Mouse (Mus musculus) hindbrain, embryonic 15.5 days (tissue): ENCODE results near the gene Tpk1. TPM values are rescaled to one million over a fixed set of nuclear protein-coding genes. Genes with fewer than 3 reads are reported as not detected.

Source experiments
- ATAC-seq: fragments of 200-750 bp; cut with Nextera tagmentation; 2 replicates; pipeline ENCODE4 v1.8.0; 2017; ENCODE audit warnings: low read depth, moderate number of reproducible peaks, moderate TSS enrichment; ENCODE audit not compliant: low FRiP score
- H3K27ac ChIP-seq: fragments of 300-500 bp; sonication (generic); replicated peaks from 2 replicates; pipeline ENCODE4 v1.5.1; 2015; ENCODE audit warnings: mild to moderate bottlenecking, inconsistent platforms
- H3K27me3 ChIP-seq: fragments of 300-500 bp; sonication (generic); 2 replicates; pipeline ENCODE4 v1.6.1; 2015; ENCODE audit warnings: control low read depth, inconsistent platforms
- H3K36me3 ChIP-seq: fragments of 300-500 bp; sonication (generic); 2 replicates; pipeline ENCODE4 v1.6.1; 2015; ENCODE audit warnings: control low read depth, inconsistent platforms
- H3K4me1 ChIP-seq: fragments of 300-500 bp; sonication (generic); replicated peaks from 2 replicates; pipeline ENCODE4 v1.6.1; 2015; ENCODE audit warnings: control low read depth, inconsistent platforms
- H3K4me2 ChIP-seq: fragments of 300-500 bp; sonication (generic); 2 replicates; pipeline ENCODE4 v1.6.1; 2015; ENCODE audit warnings: moderate library complexity, mild to moderate bottlenecking, inconsistent platforms
- H3K4me3 ChIP-seq: fragments of 300-500 bp; sonication (generic); 2 replicates; pipeline ENCODE4 v1.5.1; 2015; ENCODE audit warnings: mild to moderate bottlenecking, inconsistent platforms
- H3K9ac ChIP-seq: fragments of 300-500 bp; sonication (generic); 2 replicates; pipeline ENCODE4 v1.6.1; 2015; ENCODE audit warnings: inconsistent platforms
- H3K9me3 ChIP-seq: fragments of 300-500 bp; sonication (generic); 2 replicates; pipeline ENCODE4 v1.6.1; 2016; ENCODE audit warnings: control low read depth, inconsistent platforms
- WGBS: fragments of 180-500 bp; shearing (Covaris S2); methylation state at CpG from one replicate; pipeline ENCODE4 v1.1.7; 2015; 5-methylcytosine and 5-hydroxymethylcytosine counted together
- polyA plus RNA-seq: library from polyadenylated mRNA; unstranded; fragments of >200 nt; fragmentation: Nextera tagmentation; extraction: Ambion mirVana; gene quantifications from 2 replicates; pipeline ENCODE4 v1.2.1, GENCODE M21; 2015

Tpk1 gene
- polyA plus RNA-seq, 1 experiment from 2014 or later = 4.9 TPM

DNA sequence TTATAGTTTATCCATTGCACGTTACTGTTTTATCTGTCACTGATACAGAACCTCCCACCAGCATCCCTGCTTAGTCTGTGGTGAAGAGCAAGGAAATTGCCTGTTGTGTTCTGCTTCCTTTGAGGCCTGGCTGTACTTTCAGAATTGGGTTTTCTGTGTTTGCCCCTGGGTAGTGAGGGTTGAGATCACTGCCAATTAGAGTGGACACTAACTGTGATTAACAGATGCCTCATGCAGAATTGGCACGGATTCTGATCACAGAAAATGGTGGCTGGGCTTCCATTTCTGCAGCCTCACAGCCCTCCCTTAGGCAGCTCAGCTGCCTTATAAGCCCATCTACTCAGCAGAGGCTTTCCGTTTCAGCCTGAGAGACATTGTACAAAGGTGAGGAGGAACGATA is 332.6 kb downstream of the Tpk1 start:
- H3K27me3 ChIP-seq = no peaks in the 10 kb centered on the region
- H3K4me3 ChIP-seq = no peak overlapping the region
- 59% methylated on average over 4 of the region's 4 CpGs for WGBS
- no peak overlapping the region for H3K4me2 ChIP-seq
- no peak for ATAC-seq
- H3K9ac ChIP-seq = no peak overlapping the region
- no peaks in the 10 kb centered on the region for H3K9me3 ChIP-seq
- H3K4me1 ChIP-seq = no peaks in the 10 kb centered on the region; the same call in 1 of the 2 replicates
- H3K27ac ChIP-seq = no peak overlapping the region
- H3K36me3 ChIP-seq = no peaks in the 10 kb centered on the region

DNA sequence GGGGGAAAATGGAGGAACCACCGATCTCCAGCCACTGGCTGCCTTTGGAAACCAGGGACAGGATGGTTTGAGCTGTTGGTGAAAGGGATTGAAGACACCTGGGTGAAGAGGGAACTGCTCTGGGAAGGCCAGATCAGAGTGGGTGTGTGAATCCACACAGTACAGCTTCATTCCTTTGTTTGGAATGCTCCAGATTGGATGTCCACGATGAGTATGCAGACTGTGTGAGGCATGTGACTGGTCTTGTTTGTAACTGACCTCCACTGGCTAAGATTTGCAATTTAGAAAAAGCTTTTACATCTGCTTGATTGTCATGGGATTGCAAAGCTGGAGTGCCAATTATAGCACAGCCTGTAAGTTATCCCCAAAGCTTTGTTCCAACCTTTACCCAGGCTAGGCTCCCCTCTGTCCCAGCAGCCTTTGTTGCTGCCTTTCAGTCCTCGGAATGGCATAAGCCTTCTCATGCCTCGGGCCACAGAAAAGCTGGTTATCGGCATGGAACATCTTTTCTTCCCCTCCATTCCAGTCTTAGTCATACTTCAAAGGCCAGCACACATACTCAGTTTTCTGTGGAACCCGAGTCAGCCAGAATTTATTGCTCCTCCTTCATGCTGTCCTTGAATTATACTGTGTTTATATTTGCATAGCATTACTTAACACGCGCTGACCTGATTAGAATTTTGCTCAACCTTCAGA is 353.0 kb downstream of the Tpk1 start:
- Histone ChIP-seq H3K27me3 (no peaks in the 10 kb centered on the region), H3K4me1 (0 out of 2 replicates have a peak, but pooled peaks cover 4% of the 10 kb centered on the region), H3K4me3 (no peak overlapping the region), H3K9me3 (no peaks in the 10 kb centered on the region), H3K36me3 (no peaks in the 10 kb centered on the region), H3K4me2 (no peak overlapping the region), H3K27ac (no peak overlapping the region), H3K9ac (no peak overlapping the region)
- 59% methylated on average over 8 of the region's 8 CpGs for WGBS
- no peak for ATAC-seq

DNA sequence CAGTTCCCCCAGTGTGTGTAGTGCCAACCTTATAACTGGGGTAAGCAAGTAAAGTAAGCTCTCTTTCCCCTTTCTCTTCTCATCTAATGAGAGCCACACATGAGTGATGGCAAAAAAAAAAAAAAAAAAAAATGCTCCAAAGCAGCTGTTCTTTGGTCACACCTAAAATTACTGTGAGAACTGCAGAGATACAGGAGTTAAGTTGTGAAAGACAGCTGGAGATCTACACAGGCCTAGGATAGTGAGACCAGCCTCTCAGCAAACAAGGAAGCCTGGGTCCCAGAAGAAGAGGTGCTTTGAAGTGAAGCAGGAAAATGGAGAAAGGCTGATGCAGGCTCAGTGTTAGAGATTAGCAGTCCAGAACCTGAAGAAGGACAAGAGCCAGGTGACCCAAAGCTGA is 353.5 kb downstream of the Tpk1 start:
- Histone ChIP-seq H3K27ac (no peak overlapping the region), H3K4me2 (no peak overlapping the region), H3K4me3 (no peak overlapping the region), H3K27me3 (no peaks in the 10 kb centered on the region), H3K4me1 (0 out of 2 replicates have a peak, but pooled peaks cover 4% of the 10 kb centered on the region), H3K36me3 (no peaks in the 10 kb centered on the region), H3K9ac (no peak overlapping the region), H3K9me3 (no peaks in the 10 kb centered on the region)
- ATAC-seq = no peak

DNA sequence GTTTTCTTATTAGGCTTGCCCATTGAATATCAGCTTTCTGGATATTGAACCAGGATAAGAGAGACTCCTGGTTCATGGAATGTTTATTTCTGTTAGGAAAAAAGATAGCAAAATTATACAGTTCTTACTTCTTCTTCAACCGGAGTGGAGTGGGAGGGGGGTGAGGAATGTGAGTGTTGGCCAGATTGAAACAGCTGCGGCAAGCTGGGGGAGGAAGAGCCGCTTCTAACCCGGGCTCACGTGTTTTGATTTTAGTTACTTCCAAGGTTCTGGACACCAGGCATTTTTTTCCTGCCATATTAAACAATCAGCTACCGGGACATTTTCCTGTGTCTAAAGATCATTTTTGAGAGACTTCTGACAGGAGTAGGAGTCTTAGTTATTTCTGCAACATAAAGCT is 356.0 kb downstream of the Tpk1 start:
- H3K27me3 ChIP-seq = no peaks in the 10 kb centered on the region
- 0 out of 2 replicates have a peak, but pooled peaks cover 4% of the 10 kb centered on the region for H3K4me1 ChIP-seq
- H3K4me2 ChIP-seq = no peak overlapping the region
- no peak overlapping the region for H3K9ac ChIP-seq
- no peaks in the 10 kb centered on the region for H3K36me3 ChIP-seq
- H3K4me3 ChIP-seq = no peak overlapping the region
- 81% methylated on average over 6 of the region's 6 CpGs for WGBS
- no peak for ATAC-seq
- H3K27ac ChIP-seq = no peak overlapping the region
- H3K9me3 ChIP-seq = no peaks in the 10 kb centered on the region

DNA sequence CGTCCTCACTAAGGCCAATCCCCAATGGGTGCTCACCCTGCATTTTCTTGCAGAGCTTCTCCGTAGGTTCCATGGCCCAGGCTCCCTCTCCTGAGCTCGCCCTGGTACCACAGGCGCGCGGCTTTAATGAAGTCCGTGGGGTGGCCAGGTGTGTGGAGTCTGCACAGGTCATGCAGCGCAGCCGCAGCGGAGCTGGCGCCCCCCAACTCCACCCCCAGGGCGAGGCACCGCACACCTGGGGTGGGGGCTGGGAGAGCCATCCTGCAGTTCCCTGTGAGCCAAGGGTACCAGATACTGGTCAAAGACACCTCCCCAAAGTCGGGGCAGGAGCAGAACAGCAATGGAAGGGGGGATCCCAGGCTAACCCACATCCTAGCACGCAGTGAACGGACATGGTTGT is 356.6 kb downstream of the Tpk1 start, which contains the start of gene Nobox:
Gene Nobox, minus strand, starts transcription at position 101 of the 400 bp plus-strand sequence.
- Histone ChIP-seq H3K9me3 (no peaks in the 10 kb centered on the region), H3K27ac (no peak within 1 kb of the TSS), H3K4me2 (no peak within 1 kb of the TSS), H3K4me1 (0 out of 2 replicates have a peak, but pooled peaks cover 4% of the 10 kb centered on the region), H3K36me3 (no peaks in the 10 kb centered on the region), H3K4me3 (no peak within 1 kb of the TSS), H3K9ac (no peak within 1 kb of the TSS), H3K27me3 (no peaks in the 10 kb centered on the region)
- no peak for ATAC-seq
- WGBS = 67% methylated on average over 16 of the region's 16 CpGs

DNA sequence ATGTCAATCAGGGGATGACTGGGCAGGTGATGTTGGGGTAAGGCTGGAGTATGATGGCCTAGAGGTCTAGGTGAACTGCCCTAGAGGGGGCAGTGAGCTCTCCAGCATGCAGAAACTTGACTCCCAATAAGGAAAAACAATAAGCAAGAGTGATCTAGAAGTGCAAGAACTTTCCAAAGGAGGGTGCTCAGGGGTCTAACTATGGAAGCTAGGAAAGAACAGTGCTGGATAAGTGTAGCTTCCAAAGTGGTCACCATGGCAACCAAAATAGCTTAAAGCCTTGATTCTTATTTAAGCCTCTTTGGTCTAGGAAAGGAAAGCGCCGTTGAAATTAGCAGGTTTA is 368.6 kb downstream of the Tpk1 start:
- peak; percentile 62 for ATAC-seq
- H3K9ac ChIP-seq = no peak overlapping the region
- 22% methylated on average over 2 of the region's 2 CpGs for WGBS

DNA sequence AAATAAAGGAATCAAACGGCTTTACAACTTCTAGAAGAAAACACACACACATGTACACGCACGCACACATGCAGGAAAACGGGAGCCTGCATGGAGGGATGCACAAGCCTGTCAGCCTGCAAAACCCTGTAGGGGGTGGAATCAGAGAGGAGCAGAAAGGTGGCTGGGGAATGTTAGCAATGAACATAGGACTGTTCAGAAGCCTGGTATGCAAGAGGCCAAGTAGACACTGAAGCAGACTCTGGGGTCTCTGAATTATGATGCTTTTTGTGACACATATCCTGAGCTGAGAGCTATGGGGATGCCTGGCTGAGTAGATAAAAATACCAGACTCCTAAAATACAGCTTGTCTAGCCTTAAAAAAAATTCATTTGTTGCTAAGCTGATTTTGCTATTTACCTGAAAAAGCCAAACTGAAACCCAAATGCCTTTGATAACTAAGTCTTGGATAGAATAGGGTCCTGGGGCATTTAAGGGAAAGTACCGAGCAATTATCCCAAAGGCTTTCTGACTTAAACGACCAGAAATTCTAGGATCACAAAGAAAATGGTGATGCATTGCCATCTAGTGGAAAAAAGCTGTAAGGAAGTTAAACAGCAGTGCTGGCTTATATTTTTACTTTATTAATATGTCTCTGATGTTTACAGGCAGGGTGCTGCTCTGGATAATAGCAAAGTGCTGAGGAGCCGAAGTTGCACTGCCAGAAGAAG is 369.1 kb downstream of the Tpk1 start:
- Histone ChIP-seq H3K4me1 (peaks cover 13% of the 10 kb centered on the region), H3K27ac (no peak overlapping the region), H3K9me3 (no peaks in the 10 kb centered on the region), H3K4me2 (0 out of 2 replicates have a peak overlapping the region, but pooled peaks have one; percentile 7), H3K4me3 (no peak overlapping the region), H3K9ac (no peak overlapping the region), H3K27me3 (no peaks in the 10 kb centered on the region), H3K36me3 (no peaks in the 10 kb centered on the region)
- peak; percentile 82 for ATAC-seq
- 40% methylated on average over 7 of the region's 7 CpGs for WGBS

More for the DNA sequence above, 368.6 kb downstream of the Tpk1 start:
- H3K4me1 ChIP-seq = peaks cover 13% of the 10 kb centered on the region
- no peak overlapping the region for H3K4me2 ChIP-seq
- H3K9me3 ChIP-seq = no peaks in the 10 kb centered on the region
- no peak overlapping the region for H3K4me3 ChIP-seq
- no peak overlapping the region for H3K27ac ChIP-seq
- no peaks in the 10 kb centered on the region for H3K27me3 ChIP-seq
- no peaks in the 10 kb centered on the region for H3K36me3 ChIP-seq

DNA sequence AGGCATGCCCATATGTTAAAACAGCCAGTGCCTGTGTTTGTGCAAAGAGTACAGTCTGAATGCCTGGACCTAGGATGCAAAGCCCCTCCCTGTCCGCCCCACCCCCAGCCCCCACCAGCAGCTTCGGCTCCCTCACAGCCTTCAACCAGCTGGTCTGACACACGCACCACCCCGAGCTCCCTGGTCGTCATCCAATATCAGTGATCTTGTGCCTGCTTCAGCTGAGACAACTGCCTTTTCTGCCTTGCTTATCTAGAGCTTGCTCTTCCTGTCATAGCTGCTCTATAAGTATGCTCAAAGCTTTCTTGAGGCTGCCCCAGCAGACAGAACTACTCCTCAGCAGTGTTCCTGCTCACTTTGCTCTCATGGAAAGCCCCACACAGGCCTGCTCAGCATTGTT is 370.2 kb downstream of the Tpk1 start:
- Histone ChIP-seq H3K9ac (no peak overlapping the region), H3K27me3 (no peaks in the 10 kb centered on the region), H3K27ac (no peak overlapping the region), H3K4me1 (peaks cover 13% of the 10 kb centered on the region), H3K4me2 (no peak overlapping the region), H3K4me3 (no peak overlapping the region), H3K36me3 (no peaks in the 10 kb centered on the region), H3K9me3 (no peaks in the 10 kb centered on the region)
- 46% methylated on average over 5 of the region's 5 CpGs for WGBS
- ATAC-seq = 0 out of 2 replicates have a peak, but pooled peaks have one; percentile 27
